Mouse (Mus musculus) olfactory bulb, adult 2 months (tissue): ENCODE measurements around the gene BC003965.

Experiments
- CTCF ChIP-seq: fragments of 200-500 bp; IDR thresholded peaks from 2 replicates; pipeline ENCODE4 v1.5.1; 2012; ENCODE audit warnings: low read depth, mild to moderate bottlenecking, low read length, moderate library complexity; ENCODE audit not compliant: insufficient read depth
- POLR2A ChIP-seq: fragments of 200-500 bp; IDR thresholded peaks from 2 replicates; pipeline ENCODE4 v1.6.1; 2012; ENCODE audit warnings: mild to moderate bottlenecking, low read depth, low read length, moderate library complexity; ENCODE audit not compliant: insufficient read depth

GRCm38 (mm10) chr17:25138803-25139202 lies 45.6 kb upstream of the BC003965 start:
- no peak for TF ChIP-seq CTCF
- no peak for TF ChIP-seq POLR2A
